Mouse (Mus musculus) hematopoietic stem cell, adult 5-6 weeks (primary cell): Measurements from ENCODE around the gene Hist2h3b. TPM values are rescaled to one million over a fixed set of nuclear protein-coding genes. Genes with fewer than 3 reads are reported as not detected.
"Not testable (repeated sequence)": the region's sequence is repeated elsewhere in the genome, so short reads cannot be mapped to it uniquely, and the experiment has no call there.

Experiments
- ATAC-seq, 2 experiments: fragments of 125-278 bp in 1 of 2; replicated peaks in 1 of 2; 2 replicates each; pipeline ENCODE4 v1.8.0; 2016 to 2017; ENCODE audit warnings: inconsistent platforms in 2 of 2, mild to moderate bottlenecking in 2 of 2, moderate number of reproducible peaks in 2 of 2, low read depth in 1 of 2, moderate TSS enrichment in 1 of 2; ENCODE audit not compliant: low FRiP score in 2 of 2, poor library complexity in 2 of 2, severe bottlenecking in 2 of 2, insufficient read depth in 1 of 2, low TSS enrichment in 1 of 2
- total RNA-seq: library from RNA; stranded (forward); fragments of 172-1452, 232-1000 nt; gene quantifications from 2 replicates; pipeline ENCODE4 v1.2.3, GENCODE M21; 2017

Gene Hist2h3b
- total RNA-seq, 1 experiment from 2014 or later = 285 TPM

DNA sequence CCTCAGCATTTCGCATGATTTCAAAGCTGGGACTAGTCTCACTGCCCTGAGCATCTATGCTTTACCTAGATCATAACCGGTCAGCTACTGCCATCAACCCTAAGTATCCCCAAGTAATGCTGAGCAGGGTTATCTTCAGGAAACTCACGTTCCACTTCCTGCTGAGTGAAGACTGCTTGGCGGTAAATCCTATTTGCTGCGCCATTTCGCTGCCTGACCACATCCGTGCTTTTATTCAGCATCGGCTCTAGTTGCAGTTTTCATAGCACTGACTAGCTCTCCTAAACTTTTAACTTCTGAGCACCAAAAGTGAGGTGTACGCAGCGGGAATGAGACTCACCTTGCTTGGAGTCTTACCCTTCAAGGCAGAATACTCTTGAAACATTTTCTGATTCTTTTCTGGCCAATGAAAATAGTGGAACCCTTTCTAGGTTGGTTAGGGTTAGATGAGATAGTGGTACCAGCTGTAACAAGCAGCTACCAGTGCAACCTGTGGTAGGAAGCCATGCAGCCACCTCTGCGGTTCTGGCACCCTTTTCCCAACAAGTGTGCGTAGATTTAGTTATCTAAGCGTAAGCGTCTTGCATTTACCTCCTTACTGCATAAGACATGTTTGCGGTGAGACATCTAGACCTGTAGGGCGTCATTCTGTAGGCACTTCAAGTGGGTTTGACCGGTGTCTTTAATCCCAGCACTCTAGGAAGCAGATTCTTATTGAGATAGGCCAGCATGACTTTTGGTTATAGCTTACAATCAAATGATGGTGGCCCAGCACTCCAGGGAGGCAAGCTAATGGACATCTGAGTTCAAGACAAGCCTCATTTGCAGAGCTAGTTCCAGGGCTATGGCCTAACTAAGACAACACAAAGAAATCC lies 5.4 kb downstream of the Hist2h3b start:
- ATAC-seq = peak in 1 of 2 experiments; percentile 15; a peak in 1 of 4 replicates

DNA sequence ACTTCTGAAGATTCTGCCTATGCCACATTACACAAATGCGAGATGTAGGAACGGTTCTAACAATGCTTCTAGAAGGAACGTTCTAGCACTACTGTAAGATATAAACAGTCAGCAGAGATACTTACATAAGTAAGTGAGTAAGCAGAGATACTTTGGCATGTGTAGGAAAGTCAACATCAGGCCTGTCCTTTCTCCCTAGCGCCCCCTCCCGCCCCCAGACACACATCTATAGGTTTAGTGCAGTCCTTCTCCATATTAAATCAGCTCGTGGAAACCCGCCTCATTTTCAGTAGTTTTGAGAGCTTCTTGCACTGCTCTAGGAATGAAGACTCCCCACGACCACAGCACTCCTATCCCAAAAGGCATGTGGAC lies 9.0 kb downstream of the Hist2h3b start:
- peak; percentile 26 to 47; a peak in 2 of 4 replicates for ATAC-seq

DNA sequence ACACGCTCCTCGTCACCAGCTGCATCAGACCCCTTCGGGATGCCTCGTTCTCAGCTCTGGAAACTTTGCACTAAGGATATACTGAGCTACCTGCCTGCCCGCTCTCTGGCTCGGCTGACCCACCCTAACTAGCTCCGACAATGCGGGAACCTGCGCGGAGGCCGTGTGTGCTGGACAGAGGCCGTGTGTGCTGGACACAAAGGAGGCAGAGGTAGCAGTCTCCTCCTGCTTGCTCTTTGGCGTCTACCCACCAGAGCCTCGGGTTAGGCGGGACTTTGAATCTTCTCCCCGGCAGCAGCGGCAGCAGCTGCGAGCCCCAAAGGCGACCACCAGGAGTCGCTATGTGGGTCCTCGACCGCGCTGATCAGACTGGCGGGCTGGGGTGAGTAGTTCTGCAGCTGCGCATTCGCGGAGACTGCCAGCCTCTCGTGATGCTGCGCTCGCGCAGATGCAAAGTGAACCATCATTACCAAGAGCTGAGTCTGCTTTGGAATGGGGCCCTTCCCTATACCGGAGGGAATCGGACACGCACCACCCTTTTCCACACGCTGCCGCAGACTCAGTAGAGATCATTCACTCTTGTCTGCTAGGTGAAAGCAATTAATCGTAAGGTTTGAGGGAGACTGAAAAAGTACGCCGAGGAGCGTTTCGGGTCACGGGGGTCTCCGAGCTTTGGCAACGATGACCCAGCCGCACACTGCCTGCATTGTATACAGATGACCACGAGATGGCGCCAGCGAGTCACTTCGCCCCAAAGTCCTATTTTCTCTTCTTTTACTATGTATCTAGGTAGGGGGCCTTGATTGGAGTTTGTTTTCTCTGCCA lies 9.6 kb downstream of the Hist2h3b start:
- peak; percentile 90 to 93 for ATAC-seq

DNA sequence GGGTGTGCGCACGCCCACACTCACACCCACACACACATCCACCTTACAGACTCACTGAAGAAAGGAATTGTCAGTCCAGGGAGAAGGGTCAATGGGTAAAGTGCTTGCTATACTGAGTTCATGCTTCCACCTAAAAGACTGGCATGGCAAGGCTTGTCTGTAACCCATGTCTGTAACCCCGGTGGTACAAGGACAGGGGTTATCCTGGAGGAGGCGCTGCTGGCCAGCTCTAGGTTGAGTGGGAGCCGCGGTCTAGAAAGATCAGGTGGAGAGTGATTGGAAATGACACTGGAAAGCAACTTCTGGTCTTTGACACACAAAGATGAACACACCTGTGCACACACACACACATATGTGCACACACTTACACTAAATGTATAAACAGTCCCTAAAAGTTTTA lies 12.2 kb downstream of the Hist2h3b start:
- no peak for ATAC-seq

DNA sequence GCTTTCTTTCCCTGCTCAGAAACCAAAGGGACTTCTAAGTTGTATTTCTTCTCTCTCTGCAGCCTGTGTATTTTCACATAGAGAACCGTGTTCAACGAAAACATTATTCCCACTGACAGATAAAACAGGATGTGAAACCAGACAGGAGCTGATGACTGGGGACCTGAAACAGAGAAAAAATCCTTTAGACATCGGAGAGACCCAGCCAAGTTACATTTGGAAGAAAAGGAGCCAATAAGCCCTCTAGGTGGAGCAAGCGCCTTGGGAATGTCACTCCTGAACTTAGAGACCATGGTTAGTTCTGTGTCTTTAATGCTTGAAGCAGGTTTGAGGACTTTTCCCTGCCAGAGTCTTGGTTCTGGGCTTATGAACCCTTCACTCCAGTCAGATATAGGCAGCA lies 16.0 kb downstream of the Hist2h3b start:
- 0 out of 4 replicates have a peak, but pooled peaks of 1 of the 2 experiments have one; percentile 12 for ATAC-seq

DNA sequence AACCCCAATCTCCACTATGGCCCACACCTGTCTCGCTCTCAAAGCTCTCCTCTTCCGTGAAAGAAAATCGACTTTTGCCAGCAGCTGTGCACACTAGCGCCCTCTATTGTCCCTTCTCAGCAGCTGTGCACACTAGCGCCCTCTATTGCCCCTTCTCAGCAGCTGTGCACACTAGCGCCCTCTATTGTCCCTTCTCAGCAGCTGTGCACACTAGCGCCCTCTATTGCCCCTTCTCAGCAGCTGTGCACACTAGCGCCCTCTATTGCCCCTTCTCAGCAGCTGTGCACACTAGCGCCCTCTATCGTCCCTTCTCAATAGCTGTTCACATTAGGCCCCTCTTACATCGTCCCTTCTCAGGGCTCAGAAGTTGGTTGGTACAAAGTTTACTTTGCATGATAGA lies 18.9 kb downstream of the Hist2h3b start:
- not testable (repeated sequence) for ATAC-seq

DNA sequence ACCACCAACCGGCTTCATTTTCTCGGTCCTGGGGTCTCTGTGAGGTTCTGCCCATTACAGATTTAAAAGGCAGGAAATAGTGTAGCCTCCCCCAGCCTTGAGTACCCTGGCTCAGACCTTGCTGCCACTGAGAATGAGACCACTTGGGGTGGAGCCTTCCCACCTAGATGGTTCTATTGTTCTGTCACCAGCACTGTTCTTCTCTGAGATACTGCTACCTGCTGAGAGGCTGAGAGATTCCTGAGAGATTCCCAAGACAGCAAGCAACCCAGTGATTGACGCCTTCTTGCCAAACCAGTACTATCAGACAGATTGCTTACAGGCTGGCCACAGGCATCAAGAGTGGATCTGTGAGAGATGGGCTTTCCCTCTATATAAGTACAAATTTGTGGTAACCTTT lies 20.7 kb downstream of the Hist2h3b start:
- no peak for ATAC-seq

DNA sequence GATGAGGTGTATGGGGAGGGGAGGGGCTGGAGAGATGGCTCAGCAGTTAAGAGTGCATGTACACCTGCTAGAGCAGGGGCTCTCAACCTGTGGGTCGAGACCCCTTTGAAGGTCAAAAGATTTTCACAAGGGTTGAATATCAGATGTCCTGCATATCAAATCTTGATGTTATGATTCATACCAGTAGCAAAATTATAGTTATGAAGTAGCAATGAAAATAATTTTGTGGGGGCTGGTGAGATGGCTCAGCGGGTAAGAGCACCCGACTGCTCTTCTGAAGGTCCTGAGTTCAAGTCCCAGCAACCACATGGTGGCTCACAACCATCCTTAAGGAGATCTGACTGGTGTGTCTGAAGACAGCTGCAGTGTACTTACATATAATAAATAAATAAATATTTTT lies 22.3 kb downstream of the Hist2h3b start:
- not testable (repeated sequence) for ATAC-seq

DNA sequence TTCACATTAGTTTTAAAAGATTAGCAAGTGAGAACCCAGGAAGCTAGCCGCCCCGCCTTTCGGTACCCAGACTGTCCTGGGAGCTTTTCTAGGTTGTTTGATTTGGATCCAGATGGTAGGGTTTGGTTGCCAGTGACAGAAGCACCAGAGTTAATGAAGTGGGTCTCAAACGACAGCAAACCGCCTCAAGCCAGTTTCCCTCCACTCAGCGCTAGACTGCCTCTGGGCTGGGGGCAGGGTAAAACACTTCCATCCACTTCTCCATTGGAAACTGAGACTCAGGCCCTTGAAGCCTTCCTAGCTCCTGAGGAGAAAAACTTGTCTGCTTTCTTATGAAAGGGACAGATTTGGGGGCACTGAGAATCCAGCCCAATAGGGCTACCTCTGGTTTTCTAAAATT lies 24.2 kb downstream of the Hist2h3b start:
- no peak for ATAC-seq

DNA sequence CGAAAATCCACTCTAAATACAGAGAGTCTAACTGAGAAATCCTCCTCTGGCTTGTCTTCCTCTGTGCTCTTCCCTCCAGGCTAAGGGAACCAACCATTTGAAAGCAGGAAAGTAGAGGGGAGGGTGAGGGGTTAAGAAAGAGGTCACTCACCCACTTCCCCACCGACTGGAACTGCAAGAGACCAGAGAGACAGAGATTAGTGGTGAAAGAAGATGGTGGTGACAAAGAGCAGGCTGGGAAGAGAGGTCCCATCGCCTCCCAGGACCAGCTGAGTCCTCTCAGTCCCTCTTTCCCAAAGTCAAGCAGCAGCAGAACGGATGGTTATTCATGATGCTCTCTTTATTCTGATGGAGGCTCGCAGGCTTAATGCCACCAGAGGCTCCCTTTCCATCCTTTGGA lies 24.9 kb downstream of the Hist2h3b start:
- ATAC-seq = 0 out of 4 replicates have a peak, but pooled peaks of 1 of the 2 experiments have one; percentile 9

DNA sequence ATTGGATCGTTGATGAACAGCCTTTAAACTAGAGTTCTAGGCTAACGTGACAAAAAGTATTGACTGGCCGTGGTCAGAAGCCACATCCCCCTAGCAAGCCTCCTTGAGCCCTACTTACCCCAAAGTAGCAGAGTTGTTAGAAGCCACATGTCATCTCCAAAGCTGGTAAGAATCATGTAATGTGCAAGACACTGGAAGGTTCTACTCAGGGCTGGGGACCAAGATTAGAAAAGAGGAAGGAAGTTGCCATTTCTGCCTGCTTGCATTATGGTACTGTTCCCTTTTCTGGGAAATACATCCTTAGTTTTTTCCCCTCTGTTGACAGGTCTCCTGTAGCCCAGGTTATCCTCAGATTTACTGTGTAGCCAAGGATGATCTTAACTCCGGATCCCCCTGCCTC lies 25.3 kb downstream of the Hist2h3b start, which contains the start of gene Fcgr1:
TSS of gene Fcgr1 (minus strand) at position 183 of the 400 bp plus-strand sequence.
- ATAC-seq = peak; percentile 86 to 91

DNA sequence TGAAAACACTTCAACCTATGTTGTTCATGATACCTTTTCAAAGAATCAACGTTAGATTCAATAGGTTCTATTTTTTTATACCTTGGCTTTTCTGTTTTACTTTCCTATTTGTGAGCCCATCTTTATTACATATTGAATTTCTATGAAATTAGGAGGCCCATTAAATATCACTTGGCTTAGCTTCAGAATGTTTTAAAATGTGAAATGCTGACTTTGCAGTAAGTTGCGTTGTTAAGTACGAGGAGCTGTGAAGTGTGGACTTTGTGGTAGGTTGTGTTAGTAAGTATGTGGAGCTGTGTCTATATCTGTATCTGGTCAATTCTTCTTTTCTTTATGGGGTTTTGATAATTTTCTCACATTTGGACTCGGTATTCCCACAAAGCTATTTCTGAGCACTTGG lies 29.9 kb downstream of the Hist2h3b start:
- no peak for ATAC-seq

DNA sequence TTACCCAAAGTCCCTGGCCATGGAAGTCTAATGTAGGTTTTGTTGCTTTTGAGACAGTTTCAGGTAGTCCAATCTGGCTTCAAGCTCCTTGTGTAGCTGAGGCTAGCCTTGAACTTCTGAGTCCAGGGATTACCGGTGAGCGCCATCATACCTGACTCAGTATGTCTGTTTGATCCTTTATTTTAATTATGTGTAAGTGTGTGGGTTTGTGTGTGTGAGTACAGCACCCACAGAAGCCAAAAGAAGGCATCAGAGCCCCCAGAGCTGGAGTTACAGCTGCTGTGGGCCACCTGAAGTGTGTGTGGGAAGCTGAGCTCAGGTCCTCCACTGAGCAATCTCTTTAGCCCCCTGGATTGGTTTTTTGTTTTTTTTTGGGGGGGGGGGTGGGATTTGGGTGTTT lies 31.1 kb downstream of the Hist2h3b start:
- no peak for ATAC-seq

DNA sequence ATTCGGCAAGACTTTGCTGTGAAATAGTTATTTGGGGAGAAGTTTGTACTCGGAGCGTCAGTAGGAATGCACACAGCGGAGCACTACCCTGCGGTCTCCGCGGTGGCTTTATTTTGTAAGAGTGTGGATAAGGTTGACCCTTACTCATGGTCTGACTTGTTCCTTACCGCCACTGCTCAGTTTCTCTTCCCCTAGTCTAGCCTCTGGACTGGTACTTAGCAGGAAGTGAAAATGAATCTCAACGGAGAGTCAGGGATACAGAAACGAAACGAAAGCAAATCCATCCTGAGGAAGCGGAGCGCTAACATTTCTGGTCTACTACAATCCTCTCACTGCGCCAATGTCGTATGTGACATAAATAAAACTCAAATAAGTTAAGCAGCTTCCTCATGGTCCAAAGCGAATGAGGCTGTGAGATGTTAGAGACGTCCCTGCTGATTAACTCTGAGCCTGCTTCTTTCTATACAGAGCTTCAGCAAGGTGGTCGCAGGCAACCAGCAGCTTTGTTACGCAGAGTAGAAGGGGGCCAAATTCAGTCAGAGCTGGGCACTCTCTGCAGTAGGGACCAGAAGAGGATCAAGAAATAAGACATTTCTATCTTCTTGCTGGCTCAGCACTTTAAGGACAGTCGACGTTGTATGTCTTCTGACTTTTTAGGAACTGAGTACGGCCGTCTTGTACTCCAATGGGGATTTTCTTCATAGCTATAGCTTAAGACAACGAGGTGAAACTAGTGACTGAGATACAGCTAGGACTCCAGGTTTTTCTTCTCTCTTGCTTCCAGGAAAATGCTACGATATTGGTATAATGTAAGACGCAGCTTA lies 32.5 kb downstream of the Hist2h3b start:
- ATAC-seq = peak; percentile 37 to 66

DNA sequence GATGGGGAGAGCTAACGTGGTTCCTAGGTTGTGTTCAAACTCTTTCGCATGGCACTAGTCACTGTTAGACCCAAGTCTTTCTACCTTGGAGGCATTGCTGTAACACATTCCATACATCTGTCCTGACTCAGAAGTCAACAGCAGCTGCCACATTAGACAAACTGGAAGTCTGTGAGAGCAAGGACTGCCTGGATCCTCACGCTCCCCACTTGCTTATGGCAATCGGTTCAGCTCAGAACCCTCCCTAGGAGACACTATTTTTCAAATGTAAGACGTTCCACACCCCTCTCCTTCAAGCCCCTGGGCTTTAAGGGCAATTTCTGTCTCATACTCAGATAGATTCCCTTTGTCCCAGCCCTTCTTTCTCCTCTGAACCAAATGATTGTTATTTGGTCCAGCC lies 33.6 kb downstream of the Hist2h3b start:
- ATAC-seq = no peak

DNA sequence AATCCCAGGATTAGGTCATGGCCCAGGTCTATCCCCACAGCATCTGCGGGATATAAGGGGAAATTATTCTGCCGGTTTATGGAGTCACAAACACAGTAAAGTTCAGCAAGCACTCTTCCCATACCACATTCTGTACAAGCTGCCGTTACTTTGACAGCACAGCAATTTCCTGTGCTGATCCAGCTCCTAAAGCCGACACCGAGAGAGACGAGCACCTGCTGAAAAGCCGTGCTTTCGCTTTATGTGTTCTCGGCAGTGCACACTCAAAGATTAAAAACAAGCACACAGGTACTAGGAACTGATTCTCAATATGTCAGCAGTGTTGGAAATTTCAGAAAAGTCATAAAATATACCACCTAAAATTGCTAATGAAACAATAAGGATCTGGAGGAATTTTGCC lies 38.1 kb downstream of the Hist2h3b start:
- no peak for ATAC-seq

DNA sequence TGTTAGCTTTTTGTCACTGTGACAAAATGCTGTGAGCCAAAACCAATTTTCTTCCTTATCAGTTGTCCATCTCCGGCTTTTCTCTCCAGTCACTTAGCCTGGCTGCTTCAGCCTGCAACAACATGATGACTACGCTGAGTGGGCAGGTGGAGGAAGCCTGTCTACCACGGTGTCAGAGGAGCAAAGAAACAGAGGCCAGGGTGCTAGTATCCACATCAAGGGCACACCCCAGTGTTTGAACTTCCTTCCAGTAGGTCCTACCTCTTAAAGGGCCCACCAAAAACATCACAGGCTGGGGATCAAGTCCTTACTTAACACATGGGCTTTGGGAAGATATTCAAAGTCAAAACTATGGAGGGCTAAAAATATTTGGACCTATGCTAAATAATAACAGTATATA lies 41.0 kb downstream of the Hist2h3b start:
- no peak for ATAC-seq
